Mouse (Mus musculus): Measurements from ENCODE around the gene Madd. TPM values are rescaled to one million over a fixed set of nuclear protein-coding genes. Genes with fewer than 3 reads are reported as not detected.

The Madd gene
- total and polyA plus RNA-seq, 2 experiments, result 14.1 to 15.3 TPM

DNA sequence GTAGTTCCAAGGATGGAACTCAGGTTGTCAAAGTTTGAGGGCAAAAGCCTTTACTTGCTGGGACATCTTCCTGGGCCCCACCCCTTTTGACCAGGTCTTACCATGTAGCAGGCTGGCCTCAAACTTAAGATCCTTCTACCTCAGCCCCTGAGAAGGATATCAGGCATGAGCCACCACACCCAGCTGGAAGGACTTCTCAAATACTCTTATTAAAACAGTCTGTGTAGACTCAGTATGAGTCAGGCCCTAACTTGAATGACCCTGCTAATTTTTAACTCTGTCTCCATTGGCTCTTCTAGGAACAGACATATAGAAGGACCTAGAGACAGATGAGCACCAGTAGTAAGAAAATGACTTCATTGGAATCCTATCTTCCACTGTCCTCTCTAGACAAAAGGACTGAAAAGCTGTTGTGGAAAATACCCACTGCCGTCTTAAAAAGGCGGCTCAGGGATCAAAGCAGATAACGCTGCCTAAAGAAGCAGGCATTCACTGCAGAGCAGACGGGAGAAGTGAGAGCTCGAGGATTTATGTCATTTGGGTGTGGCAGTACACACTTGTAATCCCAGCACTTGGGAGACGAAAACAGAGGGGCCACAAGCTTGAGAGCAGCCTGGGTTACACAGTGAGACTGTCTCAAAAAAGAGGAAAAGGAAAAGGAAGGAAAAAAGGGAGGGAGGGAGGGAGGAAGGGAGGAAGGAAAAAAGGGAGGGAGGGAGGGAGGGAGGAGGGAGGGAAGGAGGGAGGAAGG lies 26.5 kb downstream of the Madd start:
- Histone ChIP-seq H3K27me3 (ENCODE audit: control insufficient read depth, insufficient read depth, low read length) (no peaks in the 10 kb centered on the region), H3K27ac (replicated peaks; ENCODE audit: insufficient read depth, low read depth, low read length) (no peak overlapping the region), H3K4me1 (ENCODE audit: control insufficient read depth, insufficient read depth, low read length) (peaks cover 26% of the 10 kb centered on the region), H3K9ac (ENCODE audit: low read depth, low read length) (no peak overlapping the region), H3K4me3 (ENCODE audit: insufficient read depth, low read depth, low read length) (no peak overlapping the region), H3K79me2 (ENCODE audit: control insufficient read depth, insufficient read depth, low read length) (no peaks in the 10 kb centered on the region), H3K36me3 (ENCODE audit: control insufficient read depth, insufficient read depth, low read length) (peaks cover 18% of the 10 kb centered on the region; the same call in 1 of the 2 replicates)
- 96% methylated on average over 6 of the region's 6 CpGs for WGBS
- no peak for DNase-seq (ENCODE audit: extremely low read depth, low read depth, low spot score)
- no peak for TF ChIP-seq POLR2A (IDR thresholded peaks at IDR 0.05; ENCODE audit: extremely low read depth, insufficient read depth, low read length)
- no peak for TF ChIP-seq CTCF (IDR thresholded peaks at IDR 0.05; ENCODE audit: low read depth, low read length)

DNA sequence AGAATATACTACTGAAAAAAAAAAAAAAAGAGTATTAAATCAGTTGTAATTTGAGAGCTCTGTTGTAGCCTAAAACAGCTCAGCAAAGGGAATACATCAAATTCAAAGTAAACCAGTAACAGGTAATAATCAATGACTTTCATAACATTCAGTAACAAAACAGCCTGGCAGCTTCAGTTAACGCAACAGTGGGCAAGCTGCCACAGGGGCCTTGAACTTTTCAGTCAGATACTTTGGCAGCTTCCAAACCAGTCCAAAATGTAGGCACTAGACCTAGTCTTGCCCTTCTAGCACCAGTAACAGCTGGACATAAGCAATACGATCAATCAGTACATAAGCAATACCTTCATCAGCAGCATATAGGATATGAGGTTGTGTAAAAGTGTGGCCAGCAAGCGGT lies 29.5 kb downstream of the Madd start:
- TF ChIP-seq CTCF (IDR thresholded peaks at IDR 0.05; ENCODE audit: low read depth, low read length), result no peak
- no peak for TF ChIP-seq POLR2A (IDR thresholded peaks at IDR 0.05; ENCODE audit: extremely low read depth, insufficient read depth, low read length)
- H3K4me3 ChIP-seq (ENCODE audit: insufficient read depth, low read depth, low read length), result no peak overlapping the region
- H3K27me3 ChIP-seq (ENCODE audit: control insufficient read depth, insufficient read depth, low read length), result no peaks in the 10 kb centered on the region
- 35% methylated on average over 3 of the region's 3 CpGs for WGBS
- peak overlapping the region; percentile 76 for H3K27ac ChIP-seq (replicated peaks; ENCODE audit: insufficient read depth, low read depth, low read length)
- H3K9ac ChIP-seq (ENCODE audit: low read depth, low read length), result no peak overlapping the region
- H3K4me1 ChIP-seq (ENCODE audit: control insufficient read depth, insufficient read depth, low read length), result peaks cover 18% of the 10 kb centered on the region
- peaks cover 15% of the 10 kb centered on the region; the same call in 1 of the 2 replicates for H3K36me3 ChIP-seq (ENCODE audit: control insufficient read depth, insufficient read depth, low read length)
- DNase-seq (ENCODE audit: extremely low read depth, low read depth, low spot score), result peak; percentile 97
- no peaks in the 10 kb centered on the region for H3K79me2 ChIP-seq (ENCODE audit: control insufficient read depth, insufficient read depth, low read length)

- TF ChIP-seq CTCF (IDR thresholded peaks at IDR 0.05; ENCODE audit: low read depth, low read length) (no peak), POLR2A (IDR thresholded peaks at IDR 0.05; ENCODE audit: extremely low read depth, insufficient read depth, low read length) (no peak)
- Histone ChIP-seq H3K27ac (replicated peaks; ENCODE audit: insufficient read depth, low read depth, low read length) (peak overlapping the region; percentile 97), H3K9ac (ENCODE audit: low read depth, low read length) (peak overlapping the region; percentile 14; the same call in 1 of the 2 replicates), H3K4me1 (ENCODE audit: control insufficient read depth, insufficient read depth, low read length) (peaks cover 18% of the 10 kb centered on the region), H3K79me2 (ENCODE audit: control insufficient read depth, insufficient read depth, low read length) (no peaks in the 10 kb centered on the region), H3K36me3 (ENCODE audit: control insufficient read depth, insufficient read depth, low read length) (peaks cover 11% of the 10 kb centered on the region; the same call in 1 of the 2 replicates), H3K27me3 (ENCODE audit: control insufficient read depth, insufficient read depth, low read length) (no peaks in the 10 kb centered on the region), H3K4me3 (ENCODE audit: insufficient read depth, low read depth, low read length) (no peak overlapping the region)
- DNase-seq (ENCODE audit: extremely low read depth, low read depth, low spot score), result peak; percentile 99
- WGBS, result 41% methylated on average over 3 of the region's 3 CpGs
Observed at GRCm38 (mm10) chr2:91152885-91153377, 30.7 kb downstream of the Madd start.

DNA sequence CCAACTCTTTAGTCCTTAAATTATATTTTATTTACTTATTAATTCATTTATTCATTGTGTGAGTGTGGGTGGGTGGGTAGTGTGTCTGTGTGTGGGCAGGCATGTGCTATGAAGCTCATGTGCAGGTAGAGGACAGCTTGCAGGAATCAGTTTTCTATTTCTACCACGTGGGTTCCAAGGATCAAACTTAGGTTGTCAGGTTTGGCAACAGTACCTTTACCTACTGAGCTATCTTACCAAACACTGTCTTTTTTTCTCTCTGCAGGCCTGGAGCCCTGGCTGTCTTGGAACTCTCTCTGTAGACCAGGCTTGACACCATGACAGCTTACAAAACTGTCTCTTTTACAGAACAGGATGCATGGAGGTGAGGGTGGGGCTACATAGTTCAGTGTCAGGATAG lies 32.3 kb downstream of the Madd start:
- peak; percentile 93 for DNase-seq (ENCODE audit: extremely low read depth, low read depth, low spot score)
- H3K27me3 ChIP-seq (ENCODE audit: control insufficient read depth, insufficient read depth, low read length), result no peaks in the 10 kb centered on the region
- 27% methylated on average over 1 of the region's 1 CpGs for WGBS
- H3K4me3 ChIP-seq (ENCODE audit: insufficient read depth, low read depth, low read length), result no peak overlapping the region
- no peaks in the 10 kb centered on the region for H3K79me2 ChIP-seq (ENCODE audit: control insufficient read depth, insufficient read depth, low read length)
- H3K9ac ChIP-seq (ENCODE audit: low read depth, low read length), result no peak overlapping the region
- peaks cover 4% of the 10 kb centered on the region; the same call in 1 of the 2 replicates for H3K36me3 ChIP-seq (ENCODE audit: control insufficient read depth, insufficient read depth, low read length)
- H3K27ac ChIP-seq (replicated peaks; ENCODE audit: insufficient read depth, low read depth, low read length), result peak overlapping the region; percentile 83
- H3K4me1 ChIP-seq (ENCODE audit: control insufficient read depth, insufficient read depth, low read length), result peaks cover 18% of the 10 kb centered on the region
- TF ChIP-seq POLR2A (IDR thresholded peaks at IDR 0.05; ENCODE audit: extremely low read depth, insufficient read depth, low read length) (no peak), CTCF (IDR thresholded peaks at IDR 0.05; ENCODE audit: low read depth, low read length) (no peak)

DNA sequence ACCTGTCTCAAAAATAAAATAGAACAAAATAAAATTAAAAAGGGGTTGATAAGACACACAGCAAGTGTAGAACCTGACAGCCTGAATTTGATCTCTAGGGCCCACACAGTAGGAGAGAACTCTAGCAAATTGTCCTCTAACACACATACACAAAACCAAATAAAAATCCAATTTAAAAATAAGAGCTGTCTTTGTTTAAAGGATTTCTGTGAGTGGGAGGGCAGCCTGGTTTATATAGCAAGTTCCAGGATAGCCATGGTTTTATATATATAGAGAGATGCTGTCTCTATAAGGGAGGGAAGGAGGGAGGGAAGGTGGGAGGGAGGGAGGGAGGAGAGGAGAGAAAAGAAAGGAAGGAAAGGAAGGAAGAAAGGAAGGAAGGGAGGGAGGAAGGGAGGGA lies 35.5 kb downstream of the Madd start:
- TF ChIP-seq CTCF (IDR thresholded peaks at IDR 0.05; ENCODE audit: low read depth, low read length), result no peak
- TF ChIP-seq POLR2A (IDR thresholded peaks at IDR 0.05; ENCODE audit: extremely low read depth, insufficient read depth, low read length), result no peak
- no peak for DNase-seq (ENCODE audit: extremely low read depth, low read depth, low spot score)

GRCm38 (mm10) chr2:91143401-91143800 lies 40.2 kb downstream of the Madd start:
- H3K79me2 ChIP-seq (ENCODE audit: control insufficient read depth, insufficient read depth, low read length), result no peaks in the 10 kb centered on the region
- no peak for TF ChIP-seq CTCF (IDR thresholded peaks at IDR 0.05; ENCODE audit: low read depth, low read length)
- no peak for TF ChIP-seq POLR2A (IDR thresholded peaks at IDR 0.05; ENCODE audit: extremely low read depth, insufficient read depth, low read length)
- H3K4me3 ChIP-seq (ENCODE audit: insufficient read depth, low read depth, low read length), result no peak overlapping the region
- H3K27me3 ChIP-seq (ENCODE audit: control insufficient read depth, insufficient read depth, low read length), result no peaks in the 10 kb centered on the region
- no peaks in the 10 kb centered on the region for H3K4me1 ChIP-seq (ENCODE audit: control insufficient read depth, insufficient read depth, low read length)
- WGBS, result 98% methylated on average over 11 of the region's 11 CpGs
- no peak overlapping the region for H3K27ac ChIP-seq (replicated peaks; ENCODE audit: insufficient read depth, low read depth, low read length)
- no peak overlapping the region for H3K9ac ChIP-seq (ENCODE audit: low read depth, low read length)
- peaks cover 36% of the 10 kb centered on the region for H3K36me3 ChIP-seq (ENCODE audit: control insufficient read depth, insufficient read depth, low read length)
- no peak for DNase-seq (ENCODE audit: extremely low read depth, low read depth, low spot score)

More for the DNA sequence above, 35.5 kb downstream of the Madd start:
- Histone ChIP-seq H3K27ac (replicated peaks; ENCODE audit: insufficient read depth, low read depth, low read length) (no peak overlapping the region), H3K4me1 (ENCODE audit: control insufficient read depth, insufficient read depth, low read length) (peaks cover 10% of the 10 kb centered on the region), H3K27me3 (ENCODE audit: control insufficient read depth, insufficient read depth, low read length) (no peaks in the 10 kb centered on the region), H3K9ac (ENCODE audit: low read depth, low read length) (no peak overlapping the region), H3K36me3 (ENCODE audit: control insufficient read depth, insufficient read depth, low read length) (peaks cover 15% of the 10 kb centered on the region; the same call in 1 of the 2 replicates), H3K79me2 (ENCODE audit: control insufficient read depth, insufficient read depth, low read length) (no peaks in the 10 kb centered on the region), H3K4me3 (ENCODE audit: insufficient read depth, low read depth, low read length) (no peak overlapping the region)
